Mouse (Mus musculus) CD8-positive naive resting alpha-beta T cell, adult 2 months (primary cell): Measurements from ENCODE around the gene Rcn1.

Source experiments
- DNase-seq, 2 experiments: peaks; one replicate each; pipeline ENCODE4 v3.0.0; 2022; ENCODE audit warnings: low read depth in 2 of 2, low spot score in 2 of 2

The Rcn1 gene

GRCm38 (mm10) chr2:105396066-105396465, 3.1 kb downstream of the Rcn1 start:
- no peak for DNase-seq

- DNase-seq = no peak
Observed at GRCm38 (mm10) chr2:105394375-105394774, 4.7 kb downstream of the Rcn1 start.

- no peak for DNase-seq
Observed at GRCm38 (mm10) chr2:105392514-105392913, 6.6 kb downstream of the Rcn1 start.

GRCm38 (mm10) chr2:105391414-105391784, 7.7 kb downstream of the Rcn1 start:
- no peak for DNase-seq

- DNase-seq = no peak
Observed at GRCm38 (mm10) chr2:105390653-105391413, 8.3 kb downstream of the Rcn1 start.

GRCm38 (mm10) chr2:105389007-105389890, 9.9 kb downstream of the Rcn1 start:
- DNase-seq = no peak

GRCm38 (mm10) chr2:105386418-105386817, 12.7 kb downstream of the Rcn1 start:
- no peak for DNase-seq

- no peak for DNase-seq
Observed at GRCm38 (mm10) chr2:105384998-105385397, 14.1 kb downstream of the Rcn1 start.

- no peak for DNase-seq
Observed at GRCm38 (mm10) chr2:105383063-105383462, 16.1 kb downstream of the Rcn1 start.

GRCm38 (mm10) chr2:105380757-105381319, 18.3 kb downstream of the Rcn1 start:
- no peak for DNase-seq

- no peak for DNase-seq
Observed at GRCm38 (mm10) chr2:105379682-105380081, 19.4 kb downstream of the Rcn1 start.

- DNase-seq = no peak
Observed at GRCm38 (mm10) chr2:105375705-105376104, 23.4 kb downstream of the Rcn1 start.

GRCm38 (mm10) chr2:105375261-105375660, 23.9 kb downstream of the Rcn1 start:
- no peak for DNase-seq

- DNase-seq = no peak
Observed at GRCm38 (mm10) chr2:105373658-105374057, 25.5 kb downstream of the Rcn1 start.

- DNase-seq = no peak
Observed at GRCm38 (mm10) chr2:105372727-105373126, 26.4 kb downstream of the Rcn1 start.

GRCm38 (mm10) chr2:105372156-105372555, 27.0 kb downstream of the Rcn1 start:
- DNase-seq = no peak

- DNase-seq = no peak
Observed at GRCm38 (mm10) chr2:105370698-105371097, 28.4 kb downstream of the Rcn1 start.

GRCm38 (mm10) chr2:105370240-105370639, 28.9 kb downstream of the Rcn1 start:
- DNase-seq = no peak

GRCm38 (mm10) chr2:105367623-105368022, 31.5 kb downstream of the Rcn1 start:
- DNase-seq = peak; percentile 9 to 21

GRCm38 (mm10) chr2:105358040-105358439, 41.1 kb downstream of the Rcn1 start:
- DNase-seq = no peak

- DNase-seq = no peak
Observed at GRCm38 (mm10) chr2:105356791-105357190, 42.3 kb downstream of the Rcn1 start.

- no peak for DNase-seq
Observed at GRCm38 (mm10) chr2:105348886-105349285, 50.2 kb downstream of the Rcn1 start.
